Mouse (Mus musculus) adrenal gland, postnatal 4 days (tissue): ENCODE data around the gene Lsm10. TPM values are rescaled to one million over a fixed set of nuclear protein-coding genes. Genes with fewer than 3 reads are reported as not detected.

Experiments used
- DNase-seq, 2 experiments: peaks; one replicate each; pipeline ENCODE4 v3.0.0; 2021 to 2022; ENCODE audit warnings: low spot score in 2 of 2, mixed read lengths in 2 of 2
- long read RNA-seq, 2 experiments: library from polyadenylated mRNA; stranded (forward); transcript quantifications; one replicate each; pipeline ENCODE4 v2.0.0; 2021
- total RNA-seq, 2 experiments: library from RNA; stranded (reverse); gene quantifications; 2 replicates each; pipeline ENCODE4 v1.2.3; 2021

Gene Lsm10
- total RNA-seq: 10 to 100 TPM; 26.7 to 27.1 TPM
- long read RNA-seq, experiment 1, transcript Lsm10-201 (2 exons, 943 nt): major isoform, 26 of 32 reads
- long read RNA-seq, experiment 1, partial matches to known transcripts: 0 of 32 reads
- long read RNA-seq, experiment 1, other reads (novel, unspliced or antisense): 3 of 32 reads
- long read RNA-seq, experiment 2, transcript Lsm10-203 (2 exons, 808 nt): minor isoform, 6 of 29 reads
- long read RNA-seq, experiment 2, transcript Lsm10-201 (2 exons, 943 nt): major isoform, 22 of 29 reads
- long read RNA-seq, experiment 2, partial matches to known transcripts: 0 of 29 reads
- long read RNA-seq, experiment 2, other reads (novel, unspliced or antisense): 1 of 29 reads

DNA sequence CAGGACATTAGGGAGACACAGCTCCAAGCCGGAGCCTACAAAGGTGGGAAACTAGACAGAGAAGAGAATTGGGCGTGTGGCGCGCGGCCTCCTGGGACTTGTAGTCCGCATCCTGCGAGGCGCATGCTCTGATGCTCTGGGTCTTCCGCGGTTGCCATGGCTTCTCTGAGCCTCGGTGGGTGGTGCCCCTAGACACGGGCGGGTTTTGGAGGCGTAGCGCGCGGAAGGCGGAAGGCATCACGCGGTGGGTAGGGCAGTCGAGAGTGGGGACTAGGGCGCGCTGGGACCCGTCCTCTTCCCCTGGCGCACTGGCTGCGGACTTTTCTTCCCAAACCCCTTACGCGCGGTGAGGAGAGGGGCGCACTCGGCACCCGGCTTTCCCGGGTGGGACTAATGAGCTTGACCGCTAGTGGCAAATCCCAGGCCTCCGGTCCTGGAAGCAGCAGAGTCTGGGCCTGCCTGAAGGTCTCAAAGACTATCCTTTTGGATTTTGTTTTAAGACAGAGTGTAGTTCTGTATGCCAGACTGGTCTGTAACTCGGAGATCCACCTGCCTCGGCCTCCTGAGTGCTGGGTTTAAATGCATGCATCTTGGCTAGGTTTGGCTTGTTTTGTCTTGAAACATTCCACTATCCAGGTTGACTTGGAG lies at the start of gene Lsm10:
TSS of gene Lsm10 (plus strand) at position 160 of the 648 bp plus-strand sequence.
- peak; percentile 80 to 87 for DNase-seq

- DNase-seq: peak; percentile 67 to 71
Observed at GRCm38 (mm10) chr4:126046851-126047585, 49.4 kb upstream of the Lsm10 start, which contains the start of gene Mrps15. Gene Mrps15, plus strand, starts transcription at chr4:126046925.

DNA sequence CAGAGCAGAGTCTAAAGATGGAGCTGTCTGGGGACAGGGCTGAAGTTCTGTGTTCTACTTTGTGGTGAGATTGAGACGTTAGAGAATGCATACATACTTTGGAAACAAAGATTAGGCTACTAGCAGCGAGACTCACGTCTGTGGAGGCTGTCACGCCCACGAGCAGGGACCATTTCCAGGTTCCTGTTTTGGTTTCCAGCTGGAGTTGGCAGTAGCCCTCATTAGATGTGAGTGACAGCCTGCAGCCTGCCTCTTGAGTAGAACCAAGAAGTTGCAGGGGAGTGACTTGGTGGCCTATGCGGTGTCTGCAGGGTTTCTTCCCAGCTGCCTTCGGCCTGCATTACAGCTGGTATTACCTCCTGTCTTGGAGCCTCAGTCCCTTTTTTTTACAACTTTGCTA lies 44.8 kb upstream of the Lsm10 start:
- no peak for DNase-seq

DNA sequence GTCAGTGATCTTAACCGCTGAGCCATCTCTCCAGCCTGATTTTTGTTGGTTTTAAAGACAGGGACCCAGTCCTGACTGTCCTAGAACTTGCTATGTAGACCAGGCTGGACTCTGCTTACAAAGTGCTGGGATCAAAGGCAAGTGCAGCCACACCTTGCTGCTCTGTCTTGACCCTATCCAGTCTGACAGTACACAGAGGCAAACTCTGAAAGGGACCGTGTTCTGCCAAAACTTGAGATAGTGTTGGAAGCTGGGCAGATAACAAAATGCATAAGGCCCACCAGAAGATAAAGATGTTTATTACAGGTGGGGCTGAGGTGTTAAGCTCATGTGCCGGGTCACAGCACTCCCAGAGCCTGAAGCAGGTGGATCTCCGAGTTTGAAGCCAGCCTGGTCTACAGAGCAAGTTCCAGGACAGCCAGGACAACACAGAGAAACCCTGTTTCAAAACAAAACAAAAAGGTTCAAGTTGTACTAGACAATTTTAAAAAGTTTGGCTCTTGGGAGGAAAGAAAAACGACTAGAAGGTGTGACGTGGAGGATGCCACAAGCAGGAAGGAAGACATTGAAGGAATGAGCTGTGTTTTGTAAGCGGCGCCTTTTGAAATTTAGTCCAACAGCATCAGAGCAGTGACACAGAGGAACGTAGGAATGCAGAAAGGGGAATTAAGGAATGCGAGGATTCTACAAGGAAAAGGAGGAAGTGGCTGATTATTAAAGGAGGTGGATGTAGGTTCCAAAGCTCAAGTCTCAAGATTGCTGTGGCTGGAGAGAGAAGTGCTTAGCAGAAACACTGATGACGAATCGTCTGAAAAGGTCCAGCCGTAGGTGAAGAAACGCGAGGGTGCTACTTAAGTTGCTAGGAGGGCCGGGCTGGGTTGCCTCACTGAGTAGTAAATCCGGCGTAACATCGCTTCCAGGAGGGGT lies 39.0 kb upstream of the Lsm10 start:
- DNase-seq: no peak

DNA sequence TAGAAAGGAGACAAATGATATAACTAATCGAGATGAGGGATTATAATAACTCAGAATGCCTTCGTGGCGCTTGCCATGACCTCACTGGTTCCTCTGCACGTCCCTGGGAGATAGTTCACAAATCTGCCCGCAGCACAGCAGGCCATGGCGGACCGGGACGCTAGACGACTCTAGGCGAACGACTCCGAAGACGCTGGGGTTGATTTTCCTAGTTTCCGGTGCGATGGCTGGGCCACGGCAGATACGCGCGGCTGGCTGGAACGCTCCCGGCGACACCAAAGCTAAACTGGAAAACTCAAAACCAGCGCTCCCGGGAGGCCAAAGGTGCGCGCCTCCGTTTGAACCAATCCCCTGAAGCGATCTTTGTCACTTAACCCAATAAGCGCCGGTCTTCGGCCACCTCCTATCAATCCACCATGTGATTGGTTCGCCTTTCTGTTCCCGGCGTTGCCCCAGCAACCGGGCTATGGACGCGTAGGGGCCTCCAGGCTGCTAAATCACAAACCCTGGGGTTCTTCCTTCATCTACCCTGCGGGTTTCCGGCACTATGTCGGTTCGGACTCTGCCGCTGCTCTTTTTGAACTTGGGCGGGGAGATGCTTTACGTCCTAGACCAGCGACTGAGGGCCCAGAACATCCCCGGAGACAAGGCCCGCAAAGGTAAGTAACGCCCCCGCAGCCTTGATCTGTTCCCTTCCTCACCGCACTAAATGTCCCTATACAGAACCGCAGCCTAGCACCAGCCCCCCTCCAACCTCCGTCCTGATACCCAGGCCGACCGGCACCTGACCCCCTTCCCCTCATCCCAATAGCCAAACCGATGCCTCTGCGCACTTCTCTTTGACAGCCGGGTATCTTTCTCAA lies 38.1 kb upstream of the Lsm10 start, which contains the start of gene Oscp1:
TSS of gene Oscp1 (plus strand) at position 432 of the 863 bp plus-strand sequence.
- peak; percentile 56 to 78 for DNase-seq

GRCm38 (mm10) chr4:126058997-126059362 lies 37.4 kb upstream of the Lsm10 start:
- DNase-seq: no peak

GRCm38 (mm10) chr4:126062856-126063255 lies 33.6 kb upstream of the Lsm10 start:
- DNase-seq: no peak

DNA sequence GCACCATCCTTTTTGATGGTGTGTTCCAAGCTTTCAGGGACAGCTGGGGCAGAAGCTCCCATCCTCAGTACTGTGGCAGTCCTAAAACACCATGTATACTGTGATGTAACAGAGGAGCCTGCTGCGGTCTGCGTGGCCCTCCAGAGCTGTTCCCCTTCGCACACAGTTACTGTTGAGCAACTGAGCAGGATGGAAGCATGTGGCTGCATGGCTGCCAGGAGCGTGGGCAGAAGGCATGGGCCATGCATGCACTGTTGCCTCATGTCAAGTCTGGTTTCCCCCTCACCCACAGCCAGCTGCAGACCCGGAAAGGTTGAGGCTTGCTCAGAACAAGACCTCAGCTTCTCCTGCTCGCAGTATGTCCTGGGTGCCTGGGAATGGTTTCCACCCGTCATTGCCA lies 31.2 kb upstream of the Lsm10 start:
- no peak for DNase-seq

GRCm38 (mm10) chr4:126067401-126068077 lies 28.9 kb upstream of the Lsm10 start:
- no peak for DNase-seq

DNA sequence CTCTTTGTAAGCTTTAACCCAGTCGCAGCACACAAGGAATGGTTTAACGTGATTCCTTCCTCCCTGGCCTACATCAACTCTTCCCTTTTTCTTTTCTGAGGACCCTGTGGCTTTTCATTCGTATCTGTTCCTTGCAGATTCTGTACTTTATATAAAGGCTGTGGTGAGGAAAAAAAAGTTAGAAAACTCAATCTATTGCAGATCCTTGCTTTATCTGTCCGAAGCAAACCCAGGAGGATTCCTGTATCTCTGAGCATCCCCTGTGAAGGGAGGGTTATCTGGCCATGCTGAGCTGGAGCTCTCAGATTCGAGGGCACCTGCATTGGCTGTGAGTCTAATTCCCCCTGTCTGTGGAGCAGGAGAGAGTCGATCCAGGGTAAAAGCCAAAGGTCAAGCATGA lies 27.6 kb upstream of the Lsm10 start:
- DNase-seq: no peak

GRCm38 (mm10) chr4:126077833-126078232 lies 18.6 kb upstream of the Lsm10 start:
- DNase-seq: no peak

GRCm38 (mm10) chr4:126079266-126079665 lies 17.2 kb upstream of the Lsm10 start:
- no peak for DNase-seq

DNA sequence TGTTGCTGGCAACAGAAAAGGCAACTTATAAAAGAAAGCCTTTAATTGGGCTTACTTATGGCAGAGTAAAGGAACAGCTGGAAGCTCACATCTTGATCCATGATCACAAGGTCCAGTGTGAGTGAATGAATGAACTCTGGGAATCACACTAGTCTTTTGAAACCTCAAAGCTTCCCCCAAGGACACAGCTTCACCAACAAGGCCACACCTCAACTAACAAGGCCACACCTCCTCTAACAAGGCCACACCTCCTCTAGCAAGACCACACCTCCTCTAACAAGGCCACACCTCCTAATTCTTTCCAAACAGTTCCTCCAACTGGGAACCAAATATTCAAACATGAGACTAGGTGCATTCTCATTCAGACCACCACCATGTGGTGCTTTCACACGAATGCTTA lies 14.8 kb upstream of the Lsm10 start:
- no peak for DNase-seq

GRCm38 (mm10) chr4:126083021-126083420 lies 13.4 kb upstream of the Lsm10 start:
- no peak for DNase-seq

DNA sequence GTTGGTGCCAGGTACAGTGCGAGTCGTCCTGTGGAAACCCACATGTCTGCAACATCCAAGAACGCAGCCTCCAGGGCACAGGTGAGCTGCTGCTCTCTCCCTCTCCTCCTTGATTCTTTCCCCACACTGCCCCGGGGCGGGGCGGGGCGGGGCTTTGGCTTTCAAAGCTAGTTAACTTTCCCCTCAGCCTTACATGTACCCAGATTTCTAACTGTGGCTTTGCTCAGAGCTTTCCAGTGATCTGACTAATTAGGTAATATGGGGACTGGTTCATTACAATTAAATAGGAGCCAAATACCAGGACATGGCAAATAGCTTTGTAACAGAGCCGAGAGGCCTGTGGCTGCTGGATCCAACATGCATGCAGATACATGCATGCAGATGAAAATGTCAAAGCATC lies 12.0 kb upstream of the Lsm10 start:
- no peak for DNase-seq

GRCm38 (mm10) chr4:126085996-126086576 lies 10.3 kb upstream of the Lsm10 start:
- DNase-seq: peak in 1 of 2 experiments; percentile 70

GRCm38 (mm10) chr4:126090101-126090847 lies 6.1 kb upstream of the Lsm10 start:
- DNase-seq: no peak

- DNase-seq: no peak
Observed at GRCm38 (mm10) chr4:126090848-126091124, 5.6 kb upstream of the Lsm10 start.
